Mouse (Mus musculus): ENCODE measurements around the gene Flrt1. TPM values are rescaled to one million over a fixed set of nuclear protein-coding genes. Genes with fewer than 3 reads are reported as not detected.

Gene Flrt1
- polyA plus RNA-seq, 1 experiment from 2014 or later = 0.17 TPM

GRCm38 (mm10) chr19:7128551-7129475 lies 23.3 kb upstream of the Flrt1 start:
- 69% methylated on average over 19 of the region's 19 CpGs for WGBS (ENCODE audit: insufficient replicate concordance)
- Histone ChIP-seq H3K27me3 (peaks cover 27% of the 10 kb centered on the region), H3K4me1 (replicated peaks) (peaks cover 11% of the 10 kb centered on the region), H3K4me3 (replicated peaks) (no peak overlapping the region), H3K9me3 (replicated peaks) (no peaks in the 10 kb centered on the region), H3K4me2 (no peak overlapping the region), H3K27ac (replicated peaks) (no peak overlapping the region), H3K9ac (no peak overlapping the region), H3K36me3 (replicated peaks) (no peaks in the 10 kb centered on the region)
- no peak for ATAC-seq (ENCODE audit: insufficient read depth)

- Histone ChIP-seq H3K4me2 (no peak overlapping the region), H3K27ac (replicated peaks) (no peak overlapping the region), H3K9me3 (replicated peaks) (no peaks in the 10 kb centered on the region), H3K4me3 (replicated peaks) (no peak overlapping the region), H3K27me3 (peaks cover 14% of the 10 kb centered on the region; the same call in 1 of the 2 replicates), H3K36me3 (replicated peaks) (no peaks in the 10 kb centered on the region), H3K4me1 (replicated peaks) (peaks cover 22% of the 10 kb centered on the region; the same call in 1 of the 2 replicates), H3K9ac (no peak overlapping the region)
- 43% methylated on average over 2 of the region's 2 CpGs for WGBS (ENCODE audit: insufficient replicate concordance)
- no peak; the same call in 1 of the 2 replicates for ATAC-seq (ENCODE audit: insufficient read depth)
These were observed 21.4 kb upstream of the Flrt1 start for GRCm38 (mm10) chr19:7126933-7127332.

GRCm38 (mm10) chr19:7126209-7126608 lies 20.7 kb upstream of the Flrt1 start:
- no peak overlapping the region for H3K9ac ChIP-seq
- H3K4me3 ChIP-seq (replicated peaks) = no peak overlapping the region
- no peaks in the 10 kb centered on the region for H3K36me3 ChIP-seq (replicated peaks)
- ATAC-seq (ENCODE audit: insufficient read depth) = no peak
- no peaks in the 10 kb centered on the region for H3K9me3 ChIP-seq (replicated peaks)
- H3K4me1 ChIP-seq (replicated peaks) = peaks cover 28% of the 10 kb centered on the region
- no peak overlapping the region for H3K4me2 ChIP-seq
- peaks cover 7% of the 10 kb centered on the region; the same call in 1 of the 2 replicates for H3K27me3 ChIP-seq
- 15% methylated on average over 1 of the region's 1 CpGs for WGBS (ENCODE audit: insufficient replicate concordance)
- H3K27ac ChIP-seq (replicated peaks) = no peak overlapping the region

- Histone ChIP-seq H3K36me3 (replicated peaks) (no peaks in the 10 kb centered on the region), H3K27ac (replicated peaks) (no peak overlapping the region), H3K4me2 (no peak overlapping the region), H3K4me1 (replicated peaks) (peaks cover 34% of the 10 kb centered on the region), H3K4me3 (replicated peaks) (no peak overlapping the region), H3K9ac (no peak overlapping the region), H3K27me3 (peaks cover 7% of the 10 kb centered on the region; the same call in 1 of the 2 replicates), H3K9me3 (replicated peaks) (no peaks in the 10 kb centered on the region)
- 52% methylated on average over 4 of the region's 4 CpGs for WGBS (ENCODE audit: insufficient replicate concordance)
- ATAC-seq (ENCODE audit: insufficient read depth) = no peak
These were observed 20.1 kb upstream of the Flrt1 start for GRCm38 (mm10) chr19:7125526-7126156.

GRCm38 (mm10) chr19:7122698-7123306 lies 17.3 kb upstream of the Flrt1 start:
- no peak overlapping the region for H3K27ac ChIP-seq (replicated peaks)
- H3K4me1 ChIP-seq (replicated peaks) = peaks cover 60% of the 10 kb centered on the region
- WGBS (ENCODE audit: insufficient replicate concordance) = 39% methylated on average over 10 of the region's 10 CpGs
- no peak overlapping the region for H3K4me3 ChIP-seq (replicated peaks)
- H3K4me2 ChIP-seq = no peak overlapping the region
- H3K9ac ChIP-seq = no peak overlapping the region
- no peaks in the 10 kb centered on the region for H3K9me3 ChIP-seq (replicated peaks)
- no peaks in the 10 kb centered on the region for H3K36me3 ChIP-seq (replicated peaks)
- ATAC-seq (ENCODE audit: insufficient read depth) = no peak
- 0 out of 2 replicates have a peak, but pooled peaks cover 7% of the 10 kb centered on the region for H3K27me3 ChIP-seq

GRCm38 (mm10) chr19:7122277-7122676 lies 16.7 kb upstream of the Flrt1 start:
- Histone ChIP-seq H3K9ac (no peak overlapping the region), H3K4me3 (replicated peaks) (no peak overlapping the region), H3K27me3 (0 out of 2 replicates have a peak, but pooled peaks cover 7% of the 10 kb centered on the region), H3K4me1 (replicated peaks) (peaks cover 66% of the 10 kb centered on the region), H3K9me3 (replicated peaks) (no peaks in the 10 kb centered on the region), H3K36me3 (replicated peaks) (no peaks in the 10 kb centered on the region), H3K4me2 (no peak overlapping the region), H3K27ac (replicated peaks) (no peak overlapping the region)
- 44% methylated on average over 4 of the region's 4 CpGs for WGBS (ENCODE audit: insufficient replicate concordance)
- no peak for ATAC-seq (ENCODE audit: insufficient read depth)

- no peak for ATAC-seq (ENCODE audit: insufficient read depth)
- H3K4me3 ChIP-seq (replicated peaks) = no peak overlapping the region
- no peaks in the 10 kb centered on the region for H3K9me3 ChIP-seq (replicated peaks)
- no peak overlapping the region for H3K9ac ChIP-seq
- H3K27me3 ChIP-seq = 0 out of 2 replicates have a peak, but pooled peaks cover 7% of the 10 kb centered on the region
- no peak overlapping the region for H3K27ac ChIP-seq (replicated peaks)
- WGBS (ENCODE audit: insufficient replicate concordance) = 67% methylated on average over 11 of the region's 11 CpGs
- no peaks in the 10 kb centered on the region for H3K36me3 ChIP-seq (replicated peaks)
- H3K4me2 ChIP-seq = no peak overlapping the region
- H3K4me1 ChIP-seq (replicated peaks) = peaks cover 68% of the 10 kb centered on the region
These were observed 15.7 kb upstream of the Flrt1 start for GRCm38 (mm10) chr19:7121252-7121651.

- Histone ChIP-seq H3K27ac (replicated peaks) (peak overlapping the region; percentile 84), H3K9me3 (replicated peaks) (no peaks in the 10 kb centered on the region), H3K4me1 (replicated peaks) (peaks cover 89% of the 10 kb centered on the region), H3K4me2 (peak overlapping the region; percentile 69), H3K27me3 (no peaks in the 10 kb centered on the region), H3K9ac (peak overlapping the region; percentile 44; the same call in 1 of the 2 replicates), H3K36me3 (replicated peaks) (no peaks in the 10 kb centered on the region), H3K4me3 (replicated peaks) (peak overlapping the region; percentile 26)
- WGBS (ENCODE audit: insufficient replicate concordance) = 15% methylated on average over 8 of the region's 8 CpGs
- ATAC-seq (ENCODE audit: insufficient read depth) = peak; percentile 67
These were observed 12.3 kb upstream of the Flrt1 start for GRCm38 (mm10) chr19:7117653-7118307.

- Histone ChIP-seq H3K36me3 (replicated peaks) (no peaks in the 10 kb centered on the region), H3K27me3 (no peaks in the 10 kb centered on the region), H3K27ac (replicated peaks) (peak overlapping the region; percentile 84), H3K4me1 (replicated peaks) (peaks cover 82% of the 10 kb centered on the region), H3K4me3 (replicated peaks) (peak overlapping the region; percentile 26), H3K9me3 (replicated peaks) (no peaks in the 10 kb centered on the region), H3K4me2 (peak overlapping the region; percentile 69), H3K9ac (peak overlapping the region; percentile 44; the same call in 1 of the 2 replicates)
- 9% methylated on average over 4 of the region's 4 CpGs for WGBS (ENCODE audit: insufficient replicate concordance)
- peak; percentile 83 for ATAC-seq (ENCODE audit: insufficient read depth)
These were observed 11.6 kb upstream of the Flrt1 start for GRCm38 (mm10) chr19:7117141-7117540.

GRCm38 (mm10) chr19:7116038-7116731 lies 10.7 kb upstream of the Flrt1 start:
- Histone ChIP-seq H3K4me1 (replicated peaks) (peaks cover 74% of the 10 kb centered on the region), H3K9ac (peak overlapping the region; percentile 3; the same call in 1 of the 2 replicates), H3K36me3 (replicated peaks) (no peaks in the 10 kb centered on the region), H3K4me3 (replicated peaks) (no peak overlapping the region), H3K27ac (replicated peaks) (peak overlapping the region; percentile 84), H3K27me3 (no peaks in the 10 kb centered on the region), H3K4me2 (peak overlapping the region; percentile 69), H3K9me3 (replicated peaks) (no peaks in the 10 kb centered on the region)
- ATAC-seq (ENCODE audit: insufficient read depth) = no peak
- WGBS (ENCODE audit: insufficient replicate concordance) = 46% methylated on average over 4 of the region's 4 CpGs

Data from liver, embryonic 15.5 days (tissue).